Mouse (Mus musculus) megakaryocyte, adult 5-6 weeks (primary cell): ENCODE results near the gene Hapln4. TPM values are rescaled to one million over a fixed set of nuclear protein-coding genes. Genes with fewer than 3 reads are reported as not detected.
"Not testable (repeated sequence)": the region's sequence is repeated elsewhere in the genome, so short reads cannot be mapped to it uniquely, and the experiment has no call there.

Experiments
- ATAC-seq: 2 replicates; pipeline ENCODE4 v1.8.0; 2016; ENCODE audit warnings: mild to moderate bottlenecking, inconsistent platforms; ENCODE audit not compliant: poor library complexity, severe bottlenecking
- total RNA-seq, 2 experiments: library from RNA; stranded (forward) in 1 of 2; stranded (reverse) in 1 of 2; fragments of 153-499, 151-499 nt in 1 of 2; fragments of 221-1000, 200-1000 nt in 1 of 2; gene quantifications; 2 replicates each; pipeline versions ENCODE4 v1.2.3 to v1.2.4; 2015 to 2017

Hapln4 gene
- total RNA-seq (2015) (not detected in 2 replicates), total RNA-seq (2017) (not detected in 2 replicates)

- peak; percentile 60; the same call in 1 of the 2 replicates for ATAC-seq
Measured at GRCm38 (mm10) chr8:70083285-70083684, at the start of gene Hapln4. Gene Hapln4 (plus strand): TSS chr8:70083457.

GRCm38 (mm10) chr8:70037994-70038393 is 45.3 kb upstream of the Hapln4 start:
- no peak for ATAC-seq

GRCm38 (mm10) chr8:70041885-70042546 is 41.2 kb upstream of the Hapln4 start:
- ATAC-seq, result no peak

GRCm38 (mm10) chr8:70042583-70043455 is 40.4 kb upstream of the Hapln4 start, which contains the start of the genes Mau2 and Sugp1:
Gene Mau2 (minus strand): TSS chr8:70042734.
Gene Sugp1 (plus strand): TSS chr8:70042813.
- ATAC-seq, result peak; percentile 96

- ATAC-seq, result no peak
Measured at GRCm38 (mm10) chr8:70043996-70044395, 39.3 kb upstream of the Hapln4 start.

- no peak for ATAC-seq
Measured at GRCm38 (mm10) chr8:70049662-70050061, 33.6 kb upstream of the Hapln4 start.

GRCm38 (mm10) chr8:70050434-70050833 is 32.8 kb upstream of the Hapln4 start:
- ATAC-seq, result not testable (repeated sequence)

GRCm38 (mm10) chr8:70057721-70058120 is 25.5 kb upstream of the Hapln4 start:
- ATAC-seq, result no peak

- no peak for ATAC-seq
Measured at GRCm38 (mm10) chr8:70071836-70072440, 11.3 kb upstream of the Hapln4 start.

GRCm38 (mm10) chr8:70072441-70073069 is 10.7 kb upstream of the Hapln4 start, which contains the start of gene Tm6sf2:
Gene Tm6sf2 (plus strand): TSS chr8:70072924.
- peak; percentile 67 for ATAC-seq

- no peak for ATAC-seq
Measured at GRCm38 (mm10) chr8:70073120-70073519, 10.1 kb upstream of the Hapln4 start.

GRCm38 (mm10) chr8:70073682-70074081 is 9.6 kb upstream of the Hapln4 start:
- ATAC-seq, result peak; percentile 33; the same call in 1 of the 2 replicates

- ATAC-seq, result no peak
Measured at GRCm38 (mm10) chr8:70081976-70082375, 1.3 kb upstream of the Hapln4 start.

- ATAC-seq, result no peak
Measured at GRCm38 (mm10) chr8:70084191-70085065, 1.2 kb downstream of the Hapln4 start.

GRCm38 (mm10) chr8:70086151-70086550 is 2.9 kb downstream of the Hapln4 start:
- no peak for ATAC-seq

GRCm38 (mm10) chr8:70087237-70087636 is 4.0 kb downstream of the Hapln4 start:
- ATAC-seq, result no peak

- ATAC-seq, result no peak
Measured at GRCm38 (mm10) chr8:70087836-70088650, 4.8 kb downstream of the Hapln4 start.

GRCm38 (mm10) chr8:70089296-70089960 is 6.2 kb downstream of the Hapln4 start:
- no peak for ATAC-seq
